Mouse (Mus musculus) neural tube, embryonic 11.5 days (tissue): ENCODE data around the gene Cfap77. TPM values are rescaled to one million over a fixed set of nuclear protein-coding genes. Genes with fewer than 3 reads are reported as not detected.

ENCODE experiments used
- ATAC-seq: fragments of 200-750 bp; cut with Nextera tagmentation; 2 replicates; pipeline ENCODE4 v1.8.0; 2017; ENCODE audit warnings: moderate number of reproducible peaks, mild to moderate bottlenecking, moderate TSS enrichment, moderate library complexity; ENCODE audit not compliant: insufficient read depth, low FRiP score, low TSS enrichment
- DNase-seq: peaks from one replicate; pipeline ENCODE4 v3.0.0-alpha.2; 2015; ENCODE audit warnings: low spot score
- H3K27ac ChIP-seq: fragments of 300-500 bp; sonication (generic); 2 replicates; pipeline ENCODE4 v1.5.1; 2014; ENCODE audit warnings: low read depth, mild to moderate bottlenecking, low read length
- H3K27me3 ChIP-seq: fragments of 300-500 bp; sonication (generic); 2 replicates; pipeline ENCODE4 v1.6.1; 2014; ENCODE audit warnings: mild to moderate bottlenecking, low read length, mixed read lengths; ENCODE audit not compliant: control insufficient read depth, insufficient read depth
- H3K36me3 ChIP-seq: fragments of 300-500 bp; sonication (generic); 2 replicates; pipeline ENCODE4 v1.6.1; 2014; ENCODE audit warnings: mild to moderate bottlenecking, low read length, moderate library complexity, mixed read lengths; ENCODE audit not compliant: control insufficient read depth, insufficient read depth
- H3K4me1 ChIP-seq: fragments of 300-500 bp; sonication (generic); 2 replicates; pipeline ENCODE4 v1.6.1; 2014; ENCODE audit warnings: low read length, mixed read lengths; ENCODE audit not compliant: control insufficient read depth, insufficient read depth
- H3K4me2 ChIP-seq: fragments of 300-500 bp; sonication (generic); 2 replicates; pipeline ENCODE4 v1.6.1; 2014; ENCODE audit warnings: low read depth, mild to moderate bottlenecking, moderate library complexity
- H3K4me3 ChIP-seq: fragments of 300-500 bp; sonication (generic); 2 replicates; pipeline ENCODE4 v1.5.1; 2014; ENCODE audit warnings: low read depth, low read length
- H3K9ac ChIP-seq: fragments of 300-500 bp; sonication (generic); 2 replicates; pipeline ENCODE4 v1.6.1; 2014; ENCODE audit warnings: mild to moderate bottlenecking, low read length
- H3K9me3 ChIP-seq: fragments of 300-500 bp; sonication (generic); 2 replicates; pipeline ENCODE4 v1.6.1; 2016; ENCODE audit warnings: low read length; ENCODE audit not compliant: control insufficient read depth
- WGBS: fragments of 180-500 bp; shearing (Covaris S2); extraction: QIAGEN DNeasy Blood & Tissue Kit; methylation state at CpG from one replicate; pipeline ENCODE4 v1.1.7; 2014; 5-methylcytosine and 5-hydroxymethylcytosine counted together
- polyA plus RNA-seq: library from polyadenylated mRNA; unstranded; fragments of >200 nt; fragmentation: Nextera tagmentation; extraction: Ambion mirVana; gene quantifications from 2 replicates; pipeline ENCODE4 v1.2.1, GENCODE M21; 2014

Cfap77 gene
- polyA plus RNA-seq, 1 experiment from 2014 or later = 0.33 TPM

DNA sequence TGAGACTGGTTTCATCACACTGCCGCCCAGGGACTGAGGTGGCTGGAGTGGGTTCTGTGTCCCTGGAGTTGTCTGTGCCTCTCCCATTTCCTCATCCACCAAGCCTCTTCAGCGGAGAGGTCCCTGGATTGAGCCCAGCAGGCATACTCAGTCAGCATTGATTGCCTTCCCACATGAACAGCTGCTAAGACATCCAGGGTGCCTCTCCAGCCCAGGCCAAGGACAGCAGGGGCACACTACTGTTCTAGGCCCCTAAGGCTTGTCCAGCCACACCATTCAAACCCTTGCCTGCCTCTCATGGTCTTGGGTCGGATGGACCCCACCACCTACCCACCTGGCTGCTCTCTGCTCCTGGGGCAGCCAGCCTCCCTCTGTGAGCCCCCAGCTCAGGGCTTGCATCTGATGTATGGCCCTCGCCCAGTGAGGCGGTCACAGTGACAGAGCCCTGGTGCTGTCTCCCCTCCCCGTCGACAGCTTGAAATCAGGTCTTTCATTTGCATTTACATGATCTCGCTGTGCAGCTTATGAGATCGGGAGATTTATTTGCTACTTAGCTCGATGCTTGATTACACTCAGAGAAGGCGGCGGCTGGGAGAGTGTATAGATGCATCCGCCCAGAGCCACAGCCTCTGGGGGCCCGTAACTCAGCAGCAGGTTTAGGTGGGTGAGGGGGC lies 57.6 kb downstream of the Cfap77 start:
- H3K4me1 ChIP-seq = peaks cover 4% of the 10 kb centered on the region; the same call in 1 of the 2 replicates
- 0 out of 2 replicates have a peak overlapping the region, but pooled peaks have one; percentile 0 for H3K9ac ChIP-seq
- no peak overlapping the region for H3K4me3 ChIP-seq
- no peaks in the 10 kb centered on the region for H3K27me3 ChIP-seq
- ATAC-seq (peak; percentile 50; the same call in 1 of the 2 replicates), DNase-seq (peak; percentile 45)
- no peak overlapping the region for H3K4me2 ChIP-seq
- H3K9me3 ChIP-seq = no peaks in the 10 kb centered on the region
- no peaks in the 10 kb centered on the region for H3K36me3 ChIP-seq
- peak overlapping the region; percentile 17; the same call in 1 of the 2 replicates for H3K27ac ChIP-seq
- WGBS = 56% methylated on average over 14 of the region's 14 CpGs

DNA sequence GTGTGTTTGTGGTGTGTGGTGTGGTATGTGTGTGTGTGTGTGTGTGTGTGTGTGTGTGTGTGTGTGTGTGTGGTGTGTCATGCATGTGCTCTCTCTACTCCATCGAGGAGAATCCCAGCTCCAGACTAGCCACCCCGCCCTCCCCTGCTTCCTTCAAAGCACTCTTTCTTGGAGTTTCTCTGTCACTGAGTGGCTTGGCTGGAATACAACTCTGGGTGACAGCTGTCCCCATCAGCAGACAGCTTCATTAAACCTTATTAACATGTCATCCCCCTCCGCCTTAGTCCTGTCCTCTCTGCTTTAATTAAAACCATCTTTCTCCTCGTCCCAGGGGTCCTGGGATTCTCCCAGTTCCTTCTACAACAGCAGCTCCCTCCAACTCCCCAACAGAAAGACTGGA lies 59.4 kb downstream of the Cfap77 start:
- no peaks in the 10 kb centered on the region for H3K27me3 ChIP-seq
- H3K27ac ChIP-seq = no peak overlapping the region
- no peak overlapping the region for H3K4me3 ChIP-seq
- no peak overlapping the region for H3K4me2 ChIP-seq
- ATAC-seq (no peak), DNase-seq (no peak)
- 76% methylated on average over 4 of the region's 4 CpGs for WGBS
- H3K9ac ChIP-seq = no peak overlapping the region
- H3K36me3 ChIP-seq = no peaks in the 10 kb centered on the region
- peaks cover 4% of the 10 kb centered on the region; the same call in 1 of the 2 replicates for H3K4me1 ChIP-seq
- no peaks in the 10 kb centered on the region for H3K9me3 ChIP-seq

- Histone ChIP-seq H3K36me3 (no peaks in the 10 kb centered on the region), H3K4me1 (peaks cover 4% of the 10 kb centered on the region; the same call in 1 of the 2 replicates), H3K4me2 (no peak overlapping the region), H3K9ac (no peak overlapping the region), H3K9me3 (no peaks in the 10 kb centered on the region), H3K27me3 (no peaks in the 10 kb centered on the region), H3K4me3 (no peak overlapping the region), H3K27ac (no peak overlapping the region)
- WGBS = 66% methylated on average over 12 of the region's 12 CpGs
- no peak for ATAC-seq
- no peak for DNase-seq
These were observed 60.9 kb downstream of the Cfap77 start for GRCm38 (mm10) chr2:28994014-28994413.

- ATAC-seq = no peak
- no peak overlapping the region for H3K27ac ChIP-seq
- DNase-seq = no peak
- no peaks in the 10 kb centered on the region for H3K36me3 ChIP-seq
- no peak overlapping the region for H3K4me3 ChIP-seq
- H3K9ac ChIP-seq = no peak overlapping the region
- no peaks in the 10 kb centered on the region for H3K27me3 ChIP-seq
- WGBS = 89% methylated on average over 3 of the region's 3 CpGs
- H3K4me1 ChIP-seq = no peaks in the 10 kb centered on the region
- no peaks in the 10 kb centered on the region for H3K9me3 ChIP-seq
- no peak overlapping the region for H3K4me2 ChIP-seq
These were observed 66.1 kb downstream of the Cfap77 start for GRCm38 (mm10) chr2:28988781-28989180.

- Histone ChIP-seq H3K9me3 (no peaks in the 10 kb centered on the region), H3K4me2 (no peak overlapping the region), H3K27me3 (peaks cover 18% of the 10 kb centered on the region), H3K4me1 (0 out of 2 replicates have a peak, but pooled peaks cover 3% of the 10 kb centered on the region), H3K36me3 (no peaks in the 10 kb centered on the region), H3K4me3 (no peak overlapping the region), H3K9ac (no peak overlapping the region), H3K27ac (no peak overlapping the region)
- DNase-seq (peak; percentile 49), ATAC-seq (peak; percentile 71; the same call in 1 of the 2 replicates)
- 40% methylated on average over 20 of the region's 20 CpGs for WGBS
These were observed 74.6 kb downstream of the Cfap77 start for GRCm38 (mm10) chr2:28980080-28980910.

DNA sequence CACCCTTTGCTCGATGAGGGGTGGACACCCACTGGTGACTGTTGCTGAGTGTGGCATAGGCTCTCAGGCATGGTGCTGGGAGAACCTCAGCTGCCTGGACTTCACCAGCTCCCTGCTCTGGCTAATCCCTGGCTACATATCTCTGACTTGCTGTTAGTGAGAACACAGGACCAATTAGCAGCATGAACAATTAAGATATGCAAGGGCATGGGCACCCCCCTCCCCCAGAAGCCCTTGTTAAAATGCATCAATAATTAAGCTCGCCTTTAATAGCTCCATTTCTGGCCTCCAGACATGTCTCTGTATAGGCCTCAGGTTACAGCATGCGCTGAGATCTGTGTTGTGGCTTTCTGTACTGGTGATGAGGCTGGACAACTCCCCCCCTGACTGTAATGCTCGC lies 76.4 kb downstream of the Cfap77 start:
- Histone ChIP-seq H3K9ac (no peak overlapping the region), H3K4me3 (no peak overlapping the region), H3K27ac (no peak overlapping the region), H3K4me2 (no peak overlapping the region), H3K36me3 (no peaks in the 10 kb centered on the region), H3K27me3 (peaks cover 21% of the 10 kb centered on the region), H3K9me3 (no peaks in the 10 kb centered on the region), H3K4me1 (peaks cover 17% of the 10 kb centered on the region)
- DNase-seq (no peak), ATAC-seq (no peak)
- 81% methylated on average over 4 of the region's 4 CpGs for WGBS

DNA sequence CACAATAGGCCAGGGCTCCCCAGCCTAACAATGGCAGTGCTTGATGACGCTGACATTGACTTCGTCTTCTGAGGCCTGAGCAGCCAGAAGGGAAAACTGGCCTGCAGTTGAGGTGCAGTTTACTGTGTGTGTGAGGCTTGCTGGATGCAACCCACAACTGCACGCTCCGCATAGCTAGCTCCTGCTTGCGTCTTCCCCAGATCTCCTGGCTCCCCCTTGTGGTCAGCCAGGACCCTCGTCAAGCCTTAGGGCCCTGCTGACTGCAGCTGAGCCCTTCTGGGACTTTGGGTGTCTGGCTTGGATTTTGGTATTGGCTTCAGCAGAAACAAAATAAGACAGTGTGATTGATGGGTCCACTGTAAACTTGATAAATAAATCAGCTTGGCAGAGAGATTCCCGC lies 78.2 kb downstream of the Cfap77 start:
- Histone ChIP-seq H3K4me2 (no peak overlapping the region), H3K27me3 (peaks cover 20% of the 10 kb centered on the region), H3K36me3 (no peaks in the 10 kb centered on the region), H3K9me3 (no peaks in the 10 kb centered on the region), H3K9ac (no peak overlapping the region), H3K27ac (no peak overlapping the region), H3K4me1 (peaks cover 18% of the 10 kb centered on the region), H3K4me3 (no peak overlapping the region)
- ATAC-seq (no peak), DNase-seq (peak; percentile 77)
- WGBS = 13% methylated on average over 7 of the region's 7 CpGs

DNA sequence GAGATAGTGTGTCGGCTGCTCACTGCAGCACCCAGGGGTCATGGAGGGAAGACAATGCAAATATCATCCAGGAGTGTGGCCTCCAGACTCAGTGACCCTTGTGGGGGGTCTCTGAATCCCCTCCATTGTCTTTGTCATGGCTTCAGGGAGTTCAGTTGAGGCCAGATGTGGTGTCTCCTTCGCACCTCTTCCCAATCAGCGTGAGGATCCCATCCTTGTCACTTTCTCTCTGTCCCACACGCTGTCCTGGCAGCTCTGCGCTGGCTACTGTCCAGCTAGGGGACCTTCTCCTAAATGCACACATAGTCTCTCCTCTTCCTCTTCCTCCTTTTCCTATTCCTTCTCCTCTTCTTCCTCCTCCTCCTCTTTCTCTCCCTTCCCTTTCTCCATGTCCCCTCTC lies 79.3 kb downstream of the Cfap77 start:
- WGBS = 76% methylated on average over 5 of the region's 5 CpGs
- DNase-seq = no peak
- H3K4me3 ChIP-seq = no peak overlapping the region
- H3K27ac ChIP-seq = no peak overlapping the region
- H3K4me1 ChIP-seq = peaks cover 18% of the 10 kb centered on the region
- ATAC-seq = no peak
- H3K9me3 ChIP-seq = no peaks in the 10 kb centered on the region
- H3K9ac ChIP-seq = no peak overlapping the region
- no peaks in the 10 kb centered on the region for H3K36me3 ChIP-seq
- peaks cover 30% of the 10 kb centered on the region for H3K27me3 ChIP-seq
- H3K4me2 ChIP-seq = no peak overlapping the region
